Mouse (Mus musculus) urinary bladder, postnatal 25 days (tissue): Measurements from ENCODE around the gene Capn15.

Experiments
- DNase-seq: peaks from one replicate; pipeline ENCODE4 v3.0.0; 2022; ENCODE audit warnings: low spot score

The Capn15 gene

DNA sequence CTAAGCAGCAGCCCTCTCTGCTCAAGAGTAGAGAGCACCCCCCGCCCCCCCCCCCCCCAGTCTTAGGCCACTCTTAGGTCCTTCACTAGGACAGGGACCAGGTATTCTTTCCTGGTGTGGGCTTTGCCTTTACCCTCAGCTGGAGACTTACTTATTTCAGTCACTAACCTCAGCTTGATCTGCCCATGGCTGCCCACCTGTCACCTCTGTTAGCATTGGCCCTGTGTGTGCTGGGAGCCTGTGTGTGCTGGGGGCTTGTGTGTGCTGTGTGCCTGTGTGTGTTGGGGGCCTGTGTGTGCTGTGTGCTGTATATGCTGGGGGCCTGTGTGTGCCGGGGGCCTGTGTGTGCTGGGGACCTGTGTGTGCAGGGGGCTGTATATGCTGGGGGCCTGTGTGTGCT, 30.9 kb downstream of the Capn15 start:
- no peak for DNase-seq

DNA sequence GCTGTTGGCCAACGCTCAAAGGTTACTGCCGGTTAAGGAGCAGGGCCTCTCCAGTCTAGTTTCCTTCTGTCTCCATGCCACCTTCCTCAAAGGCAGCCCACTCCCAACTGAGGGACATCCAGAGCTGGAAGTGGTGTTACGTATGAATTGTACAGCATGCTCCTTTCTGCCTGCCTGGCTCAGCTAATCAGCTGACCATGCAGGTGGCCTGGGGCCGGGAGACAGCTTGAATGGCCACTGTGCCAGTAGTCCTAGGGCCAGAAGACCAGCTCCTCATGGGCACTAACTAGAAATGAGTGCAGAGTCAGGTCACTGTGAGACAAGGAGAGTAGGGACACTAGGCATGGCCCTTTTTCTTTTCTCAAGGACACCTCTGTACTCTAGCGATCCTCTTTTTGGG, 32.4 kb downstream of the Capn15 start:
- DNase-seq = no peak

DNA sequence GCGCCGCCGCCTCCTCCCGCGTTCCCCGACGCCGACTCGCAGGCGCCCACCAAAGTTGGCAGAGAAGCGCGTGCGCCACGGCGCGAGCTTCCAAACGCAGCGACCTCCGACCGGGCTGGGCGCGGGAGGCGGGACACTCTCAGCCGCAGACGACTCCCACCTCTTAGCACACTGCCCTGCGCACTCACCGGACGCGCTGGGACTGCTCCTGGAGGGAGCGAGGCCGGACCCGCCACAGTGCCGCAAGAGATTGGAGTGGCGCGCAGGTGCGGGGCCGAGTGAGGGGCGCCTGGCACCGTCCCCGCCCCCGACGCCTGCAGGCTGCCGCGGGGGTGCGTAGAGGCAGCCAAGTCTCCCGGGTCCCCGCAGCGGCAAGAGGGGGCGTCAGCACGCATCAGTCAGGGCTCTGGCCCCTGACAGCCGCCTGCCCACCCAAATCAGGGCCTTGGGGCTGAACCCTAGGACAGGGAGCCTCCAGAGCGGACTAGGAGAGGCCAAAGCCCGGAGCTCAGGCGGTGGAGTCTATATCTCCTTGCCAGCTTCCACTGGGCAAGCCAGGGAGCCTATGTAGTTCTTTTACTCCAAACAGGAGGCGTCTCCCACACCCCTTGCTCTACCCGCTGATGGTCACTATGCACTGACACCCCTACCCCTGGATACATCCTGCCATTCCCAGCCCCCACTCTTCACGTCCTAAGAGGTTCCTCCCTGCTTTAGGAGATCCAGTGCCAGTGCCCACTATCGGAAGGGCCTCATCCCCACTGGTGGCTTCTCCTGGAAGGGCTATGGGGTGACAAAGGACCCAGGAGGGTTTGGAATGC, 33.6 kb downstream of the Capn15 start, which contains the start of gene A930017K11Rik:
A930017K11Rik (minus strand) TSS at position 763 of the 821 bp plus-strand sequence.
- DNase-seq = no peak

DNA sequence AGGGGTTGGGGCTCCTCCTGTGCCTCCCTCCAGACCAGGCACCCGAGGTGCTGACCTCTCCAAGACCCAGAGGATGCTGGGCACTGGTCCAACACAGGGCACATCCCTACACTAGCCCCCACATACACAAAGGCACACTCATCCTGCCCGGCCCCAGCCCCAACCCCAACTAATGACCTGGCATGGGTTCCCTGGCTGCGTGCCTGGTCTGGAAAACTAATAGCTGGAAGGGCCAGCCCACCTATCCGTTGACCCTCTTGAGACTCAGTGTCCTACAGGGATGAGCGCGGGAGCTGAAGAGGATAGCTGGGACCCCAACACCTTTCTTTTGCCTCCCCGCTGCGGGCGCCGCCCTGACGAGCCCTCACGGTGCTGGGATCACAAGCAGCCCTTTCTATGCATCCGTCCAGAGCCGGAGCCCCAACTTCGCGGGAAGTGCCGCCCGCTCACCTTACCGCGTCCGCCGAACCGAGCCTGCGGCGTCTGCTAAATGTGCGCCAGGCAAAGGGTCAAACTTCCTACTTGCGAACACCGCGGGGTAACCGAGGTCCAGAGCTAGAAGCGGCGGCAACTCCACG, 34.3 kb downstream of the Capn15 start:
- DNase-seq = no peak

DNA sequence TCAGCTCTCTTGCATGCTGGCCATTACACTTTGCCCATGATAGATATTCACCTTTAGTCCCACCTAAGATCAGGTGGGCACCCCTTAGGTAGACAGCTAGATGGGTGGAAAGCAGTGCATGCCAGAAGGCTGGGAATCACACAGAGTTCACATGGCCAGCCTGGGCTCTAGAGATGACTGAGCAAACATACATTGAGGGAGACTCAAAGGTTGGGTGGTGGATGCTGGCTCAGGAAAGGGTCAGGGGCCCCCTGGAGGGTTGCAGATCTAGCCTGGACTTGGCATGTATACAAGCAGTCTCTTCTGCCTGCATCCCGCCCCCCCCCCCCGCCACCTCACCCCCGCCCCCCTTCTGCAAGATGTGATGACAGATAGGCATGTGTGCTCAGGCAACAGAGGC, 34.9 kb downstream of the Capn15 start:
- DNase-seq = no peak

DNA sequence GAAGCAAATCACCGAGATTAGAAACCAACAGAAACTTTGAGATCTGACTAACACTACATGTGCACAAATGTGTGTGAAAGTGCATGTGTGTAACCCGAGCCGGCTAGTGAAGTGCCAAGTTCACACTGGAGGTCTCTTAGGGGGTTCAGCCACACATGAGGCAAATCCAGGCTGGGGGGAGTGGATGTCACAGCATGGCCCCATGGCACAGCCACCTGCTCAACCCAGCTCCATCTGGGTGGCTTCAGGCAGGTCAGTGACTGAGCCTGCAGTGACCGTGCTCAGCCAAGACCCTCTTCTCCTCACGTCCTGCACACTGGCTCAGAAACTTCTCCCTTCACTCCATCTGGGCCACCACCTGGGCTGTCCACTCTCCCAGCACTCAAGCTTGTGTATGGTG, 35.6 kb downstream of the Capn15 start:
- DNase-seq = no peak

DNA sequence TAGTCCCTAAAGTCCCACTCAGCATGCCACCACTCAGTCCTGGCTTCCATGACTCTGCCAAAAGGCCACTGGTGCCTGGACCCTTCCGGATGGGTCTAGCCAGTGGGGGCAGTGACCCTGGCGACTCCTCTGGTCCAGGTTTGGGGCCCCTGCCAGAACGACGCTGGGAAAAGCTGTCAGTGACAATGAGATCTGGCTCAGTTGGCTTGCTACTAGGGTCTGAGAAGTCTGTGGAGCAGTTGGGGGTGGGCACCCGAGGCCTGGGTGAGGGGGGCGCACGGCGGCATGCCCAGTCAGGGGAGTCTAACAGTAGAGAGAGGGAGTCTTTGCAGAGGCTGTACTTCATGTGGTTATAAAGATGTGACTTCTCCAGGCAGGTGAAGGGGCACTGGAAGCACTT, 37.5 kb downstream of the Capn15 start:
- DNase-seq = no peak

DNA sequence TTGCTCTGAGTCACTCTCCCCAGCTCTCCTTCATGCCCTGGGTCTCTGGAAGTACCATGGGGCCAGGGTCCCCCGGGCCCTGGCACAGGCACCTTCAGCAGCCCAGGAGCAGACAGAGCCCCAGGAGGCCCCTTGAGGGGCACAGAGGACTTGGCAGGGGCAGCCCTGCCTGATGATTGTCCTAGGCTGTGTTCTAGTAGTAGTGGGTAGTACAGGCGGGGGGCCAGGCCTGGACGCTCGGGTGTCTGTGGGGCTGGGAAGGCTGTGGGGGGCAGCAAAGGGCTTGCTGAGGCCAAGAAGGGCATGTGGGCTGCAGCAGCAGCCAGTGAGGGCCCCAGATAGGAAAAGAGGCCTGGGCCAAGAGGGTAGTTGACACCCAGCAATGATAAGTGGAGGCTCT, 38.0 kb downstream of the Capn15 start:
- DNase-seq = no peak

DNA sequence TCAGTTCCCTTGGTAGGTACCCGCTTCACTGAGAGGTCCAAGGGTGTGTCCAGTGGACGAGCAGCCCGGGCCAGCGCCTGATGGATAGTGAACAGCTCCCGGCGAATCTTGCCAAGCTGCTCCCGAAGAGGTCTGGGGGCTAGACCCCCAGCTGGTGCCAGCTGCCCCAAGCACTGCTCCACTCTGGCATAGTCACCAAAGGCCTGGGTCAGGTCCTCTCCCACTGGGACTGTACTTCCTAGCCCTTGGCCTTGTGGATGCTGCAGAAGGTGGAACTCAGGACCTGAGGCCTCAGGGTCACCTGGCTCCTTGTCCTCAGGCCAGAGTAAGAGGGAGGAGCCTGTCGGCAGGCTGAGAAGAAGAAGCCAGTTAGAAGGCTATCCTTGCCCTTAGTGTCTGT, 38.7 kb downstream of the Capn15 start:
- DNase-seq = no peak

DNA sequence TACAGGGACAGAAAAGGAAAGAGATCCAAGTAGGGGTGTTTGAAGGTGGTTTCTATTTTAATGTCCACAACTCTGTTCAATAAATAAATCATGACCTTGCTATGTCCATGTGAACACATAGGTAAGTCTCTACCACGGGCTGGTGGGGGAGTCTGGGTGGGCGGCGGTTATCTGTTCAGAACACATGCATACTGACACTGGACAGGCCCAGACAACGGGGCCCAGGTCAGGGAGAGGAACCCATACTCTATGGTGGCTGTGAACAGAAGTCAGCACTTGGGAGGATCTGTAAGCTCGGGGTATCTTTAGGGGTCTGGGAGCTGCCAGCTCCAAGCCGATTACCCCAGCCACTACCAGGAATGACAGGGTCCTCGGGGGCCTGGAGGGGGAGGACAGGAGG, 39.2 kb downstream of the Capn15 start:
- no peak for DNase-seq

DNA sequence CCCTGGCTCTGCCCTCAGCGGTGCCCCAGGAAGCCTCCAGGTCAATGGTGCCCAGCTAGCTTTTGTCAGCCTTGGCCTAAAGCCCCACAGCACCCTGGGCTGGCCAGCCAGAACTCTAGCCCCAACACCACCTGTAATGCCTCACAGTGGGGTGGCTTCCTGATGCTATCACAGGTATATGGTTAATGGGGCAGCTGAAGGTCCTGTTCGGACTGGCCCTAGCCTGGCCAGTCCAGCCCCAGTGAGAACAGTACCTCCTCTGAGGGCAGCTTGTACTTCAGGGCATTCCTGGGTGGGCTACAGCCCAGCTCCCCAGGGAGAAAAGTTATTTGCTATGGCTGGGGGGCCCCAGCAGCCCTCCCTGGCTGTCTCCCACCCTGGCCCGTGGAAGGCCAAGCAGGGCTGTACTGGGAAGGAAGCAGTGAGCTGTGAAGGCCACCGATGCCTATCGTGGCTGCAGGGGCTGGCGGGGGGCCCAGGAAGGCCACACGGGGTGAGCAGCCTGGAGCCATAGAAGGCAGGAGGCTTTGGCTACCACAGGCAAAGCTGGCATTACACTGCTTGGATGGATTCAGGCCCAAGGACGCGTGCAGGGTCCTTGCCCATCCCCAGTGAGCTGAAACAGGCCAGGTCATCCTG, 40.0 kb downstream of the Capn15 start:
- no peak for DNase-seq

DNA sequence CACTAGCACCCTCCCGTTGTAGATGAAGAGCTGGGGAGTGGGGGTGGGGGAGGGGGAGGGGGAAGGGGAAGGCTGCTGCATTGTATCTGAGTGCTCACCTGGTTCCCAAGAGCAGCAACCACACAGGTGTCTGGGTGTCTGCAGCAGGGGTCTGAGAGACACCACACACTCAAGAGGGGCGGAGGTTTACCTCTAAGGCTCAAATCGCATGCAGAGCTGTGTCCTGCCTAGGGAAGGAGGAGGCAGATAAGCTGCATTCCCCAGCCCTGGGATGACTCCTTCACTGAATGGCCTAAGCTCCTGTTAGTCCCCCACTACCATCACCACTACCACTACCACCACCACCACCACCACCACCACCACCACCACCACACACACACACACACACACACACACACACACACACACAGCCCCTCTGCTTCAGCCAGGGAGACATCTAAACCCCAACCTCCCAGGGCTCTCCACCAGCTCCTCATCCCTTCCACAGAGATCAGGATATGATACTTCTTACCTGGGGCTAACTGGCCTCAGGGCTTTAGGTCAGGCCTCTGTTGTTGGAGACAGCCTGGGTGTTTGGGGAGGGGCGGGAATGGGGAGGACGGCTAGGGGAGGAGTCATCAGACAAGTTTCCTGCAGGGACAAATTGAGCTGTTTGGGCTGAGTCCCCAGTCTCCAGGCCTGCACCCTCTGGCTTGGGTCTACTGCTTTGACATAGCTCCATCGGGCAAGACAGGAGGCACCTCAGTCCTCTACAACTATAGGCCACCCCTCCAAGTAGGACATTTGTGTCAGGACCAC, 41.0 kb downstream of the Capn15 start, which contains the start of the genes Pigq and Nhlrc4:
Pigq (minus strand) TSS at position 571 of the 798 bp plus-strand sequence.
Nhlrc4 (minus strand) TSS at position 596 of the 798 bp plus-strand sequence.
- no peak for DNase-seq

DNA sequence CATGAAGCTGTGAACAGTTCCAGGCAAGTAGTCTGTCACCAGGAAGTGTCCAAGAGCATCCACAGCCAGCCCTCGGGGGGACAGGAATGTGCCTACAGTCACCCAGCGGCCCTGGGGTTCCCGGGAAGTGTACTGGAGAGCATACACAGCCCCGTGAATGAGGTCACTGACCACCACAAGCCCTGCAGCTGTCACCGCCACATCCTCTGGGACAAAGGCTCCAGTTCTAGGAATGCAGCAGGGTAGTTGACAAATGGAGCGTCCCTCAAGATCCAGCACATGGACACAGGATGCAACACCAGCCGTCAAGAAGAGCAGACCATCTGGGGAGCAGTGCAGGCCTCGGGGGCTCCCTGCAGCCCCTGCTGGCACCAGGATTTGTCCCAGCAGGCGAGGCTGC, 41.8 kb downstream of the Capn15 start:
- DNase-seq = no peak

DNA sequence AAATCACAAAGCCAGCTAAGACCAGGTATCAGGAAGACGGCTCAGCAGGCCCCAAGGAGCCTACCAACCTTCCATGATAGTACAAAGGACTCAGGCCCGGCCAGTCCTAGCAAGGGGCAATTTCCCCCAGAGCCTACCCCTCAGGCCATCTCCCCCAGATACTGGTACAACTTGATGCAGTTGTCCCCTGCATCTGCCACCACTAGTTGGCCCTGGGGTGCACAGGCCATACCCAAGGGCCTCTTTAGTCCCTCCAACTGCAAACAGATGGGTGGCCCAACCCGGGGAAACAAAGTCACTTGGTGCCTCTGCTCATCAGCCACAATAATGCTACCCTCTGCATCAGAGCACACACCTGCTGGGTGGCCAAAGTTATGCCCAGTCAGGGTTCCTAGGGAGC, 42.4 kb downstream of the Capn15 start:
- DNase-seq = no peak

DNA sequence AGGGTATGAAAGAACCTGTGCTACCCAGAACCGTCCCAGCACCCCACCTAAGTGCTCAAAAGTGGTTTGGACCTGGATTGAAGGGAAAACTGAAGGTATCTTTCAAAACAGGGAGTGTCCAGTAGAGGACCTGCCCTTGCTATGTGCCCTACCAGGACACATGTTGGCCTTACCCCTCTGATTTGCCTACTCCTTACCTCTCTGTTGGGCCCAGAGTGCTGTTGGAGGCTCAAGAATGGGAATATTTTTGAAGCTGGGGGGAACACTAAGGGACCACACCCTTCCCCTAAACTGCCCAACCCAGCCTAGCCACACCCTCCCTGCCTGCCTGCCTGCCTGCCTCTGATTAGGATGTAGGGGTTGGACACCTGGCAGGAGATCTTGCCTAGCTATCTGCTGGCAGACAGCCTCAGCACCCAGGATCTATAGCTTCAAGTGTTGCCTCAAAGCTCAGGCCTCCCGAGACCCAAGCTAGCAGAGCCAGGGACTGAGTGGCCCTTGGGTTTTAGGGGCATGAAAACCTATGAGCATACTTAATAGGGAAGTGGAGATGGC, 42.9 kb downstream of the Capn15 start:
- no peak for DNase-seq

DNA sequence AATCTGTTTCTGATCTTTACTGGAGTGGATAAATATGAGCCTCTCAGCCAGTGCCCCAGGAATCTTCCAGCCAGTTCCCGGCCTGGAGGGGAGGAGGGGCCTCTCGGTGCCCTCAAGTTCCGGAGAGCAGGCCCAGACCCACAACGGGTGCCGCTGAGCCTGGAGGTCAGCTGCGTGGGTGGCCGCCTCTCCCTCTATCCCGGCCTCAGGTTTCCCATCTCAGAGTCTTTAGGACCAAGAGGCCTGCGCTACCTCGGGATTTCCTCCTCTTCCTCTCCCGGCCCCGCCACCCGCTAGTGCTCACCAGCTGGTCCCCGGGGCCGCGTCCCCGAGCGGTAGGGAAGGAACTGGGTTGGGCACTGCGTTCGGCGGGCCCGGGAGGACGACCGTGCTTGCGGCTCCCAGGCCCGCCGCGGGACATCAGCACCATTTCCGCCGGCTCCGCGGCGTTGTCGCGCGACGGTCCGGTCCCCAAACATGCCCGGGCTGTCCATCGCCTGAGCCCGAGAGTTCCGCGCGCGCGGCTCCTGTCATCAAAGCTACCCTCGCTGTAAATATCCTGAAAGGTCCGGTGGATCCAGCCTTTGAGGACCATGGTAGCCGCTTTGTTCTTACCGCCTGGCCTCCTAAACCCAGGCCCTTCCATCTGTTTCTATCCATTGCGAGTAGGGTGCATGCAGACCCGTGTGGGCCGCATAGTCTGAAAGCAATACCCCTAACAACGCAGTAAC, 43.9 kb downstream of the Capn15 start:
- DNase-seq = peak; percentile 80

DNA sequence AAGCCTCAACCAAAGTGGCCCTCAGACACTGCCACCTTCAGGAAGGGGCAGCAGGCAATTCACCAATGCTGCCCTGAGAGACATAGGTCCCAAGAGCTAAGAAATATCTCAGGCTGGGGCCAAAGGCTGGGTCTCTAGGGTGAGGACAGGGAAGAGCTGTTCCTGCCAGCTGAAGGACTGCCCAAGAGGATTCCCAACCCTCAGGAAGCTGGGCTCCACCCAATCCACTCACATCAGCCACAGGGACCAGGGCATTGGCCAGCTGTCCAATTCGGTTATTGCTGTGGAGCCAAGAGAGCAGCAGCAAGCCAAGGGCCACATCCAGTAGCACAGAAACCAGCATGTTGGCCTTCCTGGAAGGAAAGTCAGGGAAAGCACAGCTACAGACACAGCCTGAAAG, 51.1 kb downstream of the Capn15 start:
- DNase-seq = no peak

DNA sequence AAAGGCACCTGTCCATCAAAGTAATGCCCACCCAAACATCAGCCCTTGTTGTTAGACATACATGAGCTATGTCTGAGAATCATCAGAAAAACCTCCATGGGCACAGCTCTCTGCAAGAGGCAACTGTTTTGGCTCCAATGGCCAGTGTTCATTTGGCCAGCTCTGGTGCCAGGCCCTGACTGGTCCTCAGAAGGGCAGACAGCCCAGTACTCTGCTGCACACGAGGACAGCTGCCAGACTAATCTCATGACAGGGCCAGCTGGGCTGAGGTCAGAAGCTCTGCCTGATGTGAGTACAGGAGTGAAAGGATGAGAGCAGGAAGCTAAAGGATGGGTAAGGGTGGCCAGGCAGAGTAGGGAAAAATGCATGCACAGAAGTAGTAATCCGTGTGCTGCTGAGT, 60.2 kb downstream of the Capn15 start:
- no peak for DNase-seq

DNA sequence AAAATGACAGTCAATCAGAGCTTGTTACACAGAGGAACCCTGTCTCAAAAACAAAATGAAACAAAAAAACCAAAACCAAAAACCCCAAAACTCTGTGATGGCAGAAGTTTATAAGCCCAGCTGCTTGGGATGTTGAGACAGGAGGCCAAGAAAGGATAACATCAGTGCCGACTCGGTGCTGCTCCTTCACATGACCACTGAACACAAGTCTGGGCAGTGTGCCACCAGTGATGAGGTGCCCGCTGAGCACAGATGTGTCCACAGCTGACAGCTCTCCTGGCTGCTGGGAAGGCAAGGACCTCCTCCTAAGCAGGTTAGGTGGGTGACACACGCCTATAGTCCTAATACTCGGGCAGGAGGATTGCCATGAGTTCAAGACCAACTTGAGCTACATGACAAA, 63.5 kb downstream of the Capn15 start:
- no peak for DNase-seq

DNA sequence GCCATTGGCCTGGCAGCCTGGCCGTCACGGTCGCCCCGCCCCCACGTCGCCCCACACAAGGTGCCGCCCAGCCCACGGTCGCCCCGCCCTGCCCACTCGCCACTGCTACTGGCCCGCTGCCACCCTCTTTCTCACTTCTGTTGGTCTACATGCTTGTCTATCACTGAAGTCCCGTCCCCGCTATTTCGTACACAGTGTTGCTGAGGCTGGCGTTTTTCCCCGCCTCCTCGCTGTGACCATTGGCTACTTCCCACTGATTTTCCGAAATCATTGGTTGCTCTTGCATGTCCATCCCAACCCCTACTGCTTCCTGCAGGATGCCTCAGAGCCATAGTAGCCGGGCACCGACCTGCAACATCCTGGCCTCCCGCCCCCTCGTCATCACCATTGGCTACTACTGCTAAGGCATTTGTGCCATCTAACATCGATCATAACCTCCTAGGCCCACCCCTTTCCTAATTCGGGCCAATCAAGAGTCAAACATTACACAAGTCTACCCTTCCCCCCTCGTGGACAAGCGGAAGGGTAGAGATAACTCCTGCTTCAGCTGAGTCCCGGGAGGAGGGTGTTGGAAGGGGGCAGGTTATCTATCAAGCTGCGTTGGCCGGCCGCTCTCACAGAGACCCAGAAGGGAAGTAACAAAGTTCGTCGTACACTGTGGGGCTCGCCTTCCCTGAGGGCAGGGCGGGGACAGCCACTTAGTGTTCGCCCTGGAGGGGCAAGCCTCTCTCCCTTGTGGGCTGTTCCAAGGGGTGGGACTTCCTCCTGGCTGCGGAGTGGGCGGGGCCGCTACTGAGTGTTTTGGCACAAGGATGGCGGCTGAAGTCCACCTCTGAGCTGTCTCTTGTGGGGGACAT, 65.6 kb downstream of the Capn15 start:
- DNase-seq = peak; percentile 100
